Mouse (Mus musculus): ENCODE results near the gene Dbn1.
"Not testable (repeated sequence)": the region's sequence is repeated elsewhere in the genome, so short reads cannot be mapped to it uniquely, and the experiment has no call there.

The Dbn1 gene

GRCm38 (mm10) chr13:55451785-55452549 lies 35.9 kb downstream of the Dbn1 start:
- in situ Hi-C loops (cut with MboI; ENCODE audit: unreplicated experiment in 2 of 2): no loop called here

GRCm38 (mm10) chr13:55451296-55451695 lies 36.6 kb downstream of the Dbn1 start:
- in situ Hi-C loops (cut with MboI; ENCODE audit: unreplicated experiment in 2 of 2): no loop called here

- in situ Hi-C loops (cut with MboI; ENCODE audit: unreplicated experiment in 2 of 2): no loop called here
These were observed 37.4 kb downstream of the Dbn1 start for GRCm38 (mm10) chr13:55450511-55450980.

DNA sequence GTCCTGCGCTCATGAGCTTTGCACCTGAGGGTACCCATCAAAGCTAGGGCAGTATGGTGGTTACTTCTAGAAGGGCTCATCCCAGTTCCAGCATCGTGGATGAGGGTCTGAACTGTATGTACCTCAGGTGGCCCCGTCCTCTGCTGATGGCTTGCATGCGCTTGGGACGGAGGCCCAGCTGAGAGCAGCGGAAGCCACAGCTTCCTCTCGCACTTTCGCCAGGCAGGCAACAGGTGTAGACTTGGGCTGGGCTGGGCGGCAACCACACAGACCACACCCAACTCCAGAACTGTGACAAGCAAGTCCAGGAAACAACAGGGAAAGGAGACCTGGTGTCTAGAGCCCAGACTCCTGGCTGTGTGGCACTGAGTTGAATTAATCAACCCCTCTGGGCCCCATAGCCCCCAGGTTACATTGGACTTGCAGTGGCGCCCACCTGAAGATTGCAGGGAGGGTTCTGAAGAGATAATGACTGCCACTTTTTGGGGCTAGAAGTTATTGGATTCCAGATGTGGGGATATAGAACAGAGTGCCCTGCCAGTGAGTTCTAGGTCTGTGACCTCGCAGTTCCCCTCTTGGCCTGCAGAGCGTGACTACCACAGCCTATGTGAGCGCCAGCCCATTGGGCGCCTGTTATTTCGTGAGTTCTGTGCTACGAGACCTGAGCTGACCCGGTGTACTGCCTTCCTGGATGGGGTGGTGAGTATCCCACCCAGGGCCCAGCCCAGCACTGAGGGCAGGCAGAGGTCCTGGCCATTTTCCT lies 38.1 kb downstream of the Dbn1 start:
- in situ Hi-C loops (cut with MboI; ENCODE audit: unreplicated experiment in 2 of 2): no loop called here

DNA sequence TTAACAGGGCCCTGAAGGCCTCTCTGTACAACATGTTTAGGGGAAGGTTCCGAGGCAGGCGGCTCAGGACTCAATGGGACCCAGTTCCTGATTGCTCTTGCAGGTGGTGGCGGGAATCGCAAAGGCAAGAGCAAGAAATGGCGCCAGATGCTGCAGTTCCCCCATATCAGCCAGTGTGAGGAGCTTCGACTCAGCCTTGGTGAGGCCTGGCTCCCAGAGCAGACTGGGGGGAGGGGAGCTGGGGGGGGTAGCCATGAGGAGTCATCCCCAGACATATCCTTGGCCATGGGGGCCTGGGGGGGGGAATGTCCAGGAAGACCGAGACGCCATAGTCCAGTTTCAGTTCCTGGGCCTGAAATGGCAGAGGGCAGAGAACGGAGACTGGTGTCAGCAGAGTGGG lies 38.7 kb downstream of the Dbn1 start:
- in situ Hi-C loops (cut with MboI; ENCODE audit: unreplicated experiment in 2 of 2): no loop called here

GRCm38 (mm10) chr13:55448131-55448530 lies 39.8 kb downstream of the Dbn1 start:
- in situ Hi-C loops (cut with MboI; ENCODE audit: unreplicated experiment in 2 of 2): no loop called here

DNA sequence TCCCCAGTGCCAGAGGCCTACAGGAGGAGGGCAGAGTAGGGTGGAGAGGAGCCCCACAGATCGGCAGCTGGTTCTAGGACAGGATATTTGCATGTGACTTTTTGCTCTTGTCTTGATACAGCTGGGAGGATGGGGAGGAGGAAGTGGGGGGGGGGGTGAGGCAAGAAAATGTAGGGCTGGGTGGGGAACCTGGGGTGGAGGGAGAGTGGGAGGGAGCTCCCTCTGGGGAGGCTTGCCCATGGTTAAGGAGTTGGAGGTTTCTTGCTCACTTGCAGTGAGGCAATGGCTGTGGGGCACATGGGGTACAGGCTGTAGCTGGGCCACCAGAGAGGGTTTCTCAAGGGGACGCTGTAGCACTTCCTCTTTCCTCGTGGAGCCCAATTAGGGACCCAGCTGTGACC lies 40.4 kb downstream of the Dbn1 start:
- in situ Hi-C loops (cut with MboI; ENCODE audit: unreplicated experiment in 2 of 2): no loop called here

DNA sequence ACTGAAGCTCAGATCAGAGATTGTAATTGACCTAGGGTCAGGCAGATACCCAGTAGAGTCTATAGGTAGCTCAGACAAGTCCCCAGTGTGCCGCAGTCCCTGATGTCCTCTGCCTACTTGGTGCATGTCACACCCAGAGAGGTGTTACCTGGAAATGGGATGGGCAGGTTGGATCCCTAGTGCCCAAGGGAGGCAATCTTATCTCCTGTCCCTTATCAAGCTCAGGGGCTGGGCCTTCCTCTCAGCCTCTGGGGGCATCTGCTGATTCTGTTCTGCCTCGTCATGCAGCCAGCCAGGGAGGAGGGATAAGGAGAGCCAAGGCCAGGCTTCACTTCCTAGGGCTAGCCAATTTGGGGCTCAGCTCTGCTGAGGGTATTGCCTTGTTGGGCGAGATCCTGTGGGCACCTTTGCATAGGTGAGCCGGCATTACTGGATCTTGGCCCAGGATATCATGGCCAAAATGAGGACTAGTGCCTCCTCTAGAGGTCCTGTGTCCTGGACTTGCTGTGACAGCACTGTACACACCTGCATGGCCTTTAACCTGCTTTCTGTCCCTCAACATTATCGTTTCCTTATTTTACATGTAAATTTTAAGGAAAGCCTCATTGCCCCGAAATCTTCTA lies 41.3 kb downstream of the Dbn1 start:
- in situ Hi-C loops (cut with MboI; ENCODE audit: unreplicated experiment in 2 of 2): no loop called here

- in situ Hi-C loops (cut with MboI; ENCODE audit: unreplicated experiment in 2 of 2): no loop called here
These were observed 42.4 kb downstream of the Dbn1 start for GRCm38 (mm10) chr13:55445361-55446091.

- in situ Hi-C loops (cut with MboI; ENCODE audit: unreplicated experiment in 2 of 2): no loop called here
These were observed 43.0 kb downstream of the Dbn1 start, which contains the start of gene Grk6 for GRCm38 (mm10) chr13:55444937-55445315. Gene Grk6 (plus strand): TSS chr13:55445072.

GRCm38 (mm10) chr13:55444286-55444936 lies 43.5 kb downstream of the Dbn1 start:
- in situ Hi-C loops (cut with MboI; ENCODE audit: unreplicated experiment in 2 of 2): no loop called here

DNA sequence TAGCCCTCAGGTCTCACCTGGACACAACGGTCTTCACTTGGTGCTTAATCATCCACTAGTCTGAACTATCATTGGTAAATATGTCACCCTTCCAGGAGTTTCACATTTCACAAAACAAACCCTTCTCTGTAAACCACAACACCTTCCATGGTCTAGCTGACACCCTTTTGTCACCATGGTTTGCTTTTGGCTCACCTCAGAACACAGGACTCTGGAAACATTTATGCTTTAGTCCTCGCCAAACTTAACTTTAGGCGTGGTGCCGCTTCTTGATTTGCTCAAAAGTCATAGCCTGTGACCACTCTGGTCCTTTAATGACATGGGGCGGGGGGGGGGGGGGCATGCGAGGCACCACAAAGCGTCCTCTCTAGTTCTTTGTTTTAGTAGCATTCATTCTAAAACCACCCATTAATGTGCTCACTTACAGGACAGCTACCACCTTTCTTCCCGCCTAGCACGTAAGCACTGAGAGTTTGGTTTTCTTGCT lies 44.1 kb downstream of the Dbn1 start:
- in situ Hi-C loops (cut with MboI; ENCODE audit: unreplicated experiment in 2 of 2): no loop called here

DNA sequence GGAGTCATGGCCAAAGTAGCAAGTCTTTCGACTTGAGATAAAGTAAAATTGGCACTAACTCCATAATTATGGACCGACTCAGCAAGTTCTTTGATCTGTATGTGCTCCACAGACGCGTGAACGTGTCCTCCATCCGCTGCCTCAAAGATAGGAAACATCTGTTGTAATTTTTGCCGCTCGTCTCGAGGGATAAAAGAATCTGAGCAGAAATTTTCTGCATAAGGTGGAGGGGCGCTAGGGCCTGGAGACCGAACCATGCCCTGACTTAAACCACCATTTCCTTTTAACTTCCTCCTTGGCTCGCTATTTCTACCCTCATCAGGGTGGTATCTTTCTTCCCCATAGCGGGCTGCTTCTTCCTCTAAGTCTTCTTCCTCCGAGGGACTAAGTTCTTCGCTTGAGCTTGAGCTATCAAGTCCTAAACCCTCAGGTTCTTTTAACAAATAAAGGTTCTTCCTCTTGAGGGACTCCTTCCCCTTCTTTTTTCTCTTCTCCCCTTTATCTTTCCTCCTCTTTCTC lies 50.7 kb downstream of the Dbn1 start:
- in situ Hi-C loops (cut with MboI; ENCODE audit: unreplicated experiment in 2 of 2): not testable (repeated sequence)

- in situ Hi-C loops (cut with MboI; ENCODE audit: unreplicated experiment in 2 of 2): no loop called here
These were observed 55.8 kb downstream of the Dbn1 start for GRCm38 (mm10) chr13:55431889-55432685.

GRCm38 (mm10) chr13:55430566-55430965 lies 57.3 kb downstream of the Dbn1 start:
- in situ Hi-C loops (cut with MboI; ENCODE audit: unreplicated experiment in 2 of 2): no loop called here

DNA sequence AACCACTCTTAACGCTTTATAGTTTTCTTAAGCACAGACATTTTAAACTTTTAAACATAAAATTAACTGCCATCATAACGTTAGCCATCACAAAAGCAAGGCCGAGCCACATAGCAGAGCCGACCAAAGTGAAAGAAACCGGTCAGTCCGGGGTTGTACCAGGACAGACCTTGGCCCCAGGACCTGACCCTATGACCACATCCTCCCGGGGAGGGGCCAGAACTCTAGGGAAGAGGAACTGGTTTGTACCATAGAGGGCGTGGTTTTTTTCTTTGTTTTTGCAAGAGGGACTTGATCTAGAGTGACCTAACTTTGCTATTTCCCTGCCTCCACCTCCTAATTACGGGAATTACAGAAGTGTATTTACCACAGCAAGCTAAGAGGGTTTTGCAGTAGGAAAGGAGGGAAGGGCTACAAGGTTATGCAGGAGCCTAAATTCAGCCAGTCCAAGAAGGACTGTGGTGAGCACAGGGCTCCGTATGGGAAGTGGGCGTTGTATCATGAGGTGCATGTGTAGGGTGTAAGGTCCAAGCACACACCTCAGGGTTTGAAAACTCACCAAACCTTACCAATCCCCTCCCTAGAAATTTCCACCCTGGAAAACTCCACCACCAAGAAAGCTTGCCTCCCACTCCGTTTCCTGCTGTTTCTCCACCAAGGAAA lies 58.6 kb downstream of the Dbn1 start:
- in situ Hi-C loops (cut with MboI; ENCODE audit: unreplicated experiment in 2 of 2): loop anchor here in 1 of 2 experiments (5.0 kb wide), 1 partner anchor 38 kb away; no protein-coding TSS in a partner anchor

- in situ Hi-C loops (cut with MboI; ENCODE audit: unreplicated experiment in 2 of 2): loop anchor here in 1 of 2 experiments (5.0 kb wide), 1 partner anchor 41 kb away; no protein-coding TSS in a partner anchor
These were observed 61.3 kb downstream of the Dbn1 start, which contains the start of gene F12 for GRCm38 (mm10) chr13:55426613-55427012. Gene F12 (minus strand): TSS chr13:55426793.

All from v-Abl transformed pro-B cells (cell line).